Mouse (Mus musculus) limb, embryonic 12.5 days (tissue): ENCODE results near the gene Acer2. TPM values are rescaled to one million over a fixed set of nuclear protein-coding genes. Genes with fewer than 3 reads are reported as not detected.
A peak's percentile ranks its signal among the peaks of the same experiment; 100 is the strongest.
"Not testable (repeated sequence)": the region's sequence is repeated elsewhere in the genome, so short reads cannot be mapped to it uniquely, and the experiment has no call there.

ENCODE experiments used
- ATAC-seq: fragments of 200-750 bp; cut with Nextera tagmentation; 2 replicates; pipeline ENCODE4 v1.8.0; 2017; ENCODE audit warnings: low read depth, moderate TSS enrichment; ENCODE audit not compliant: insufficient number of reproducible peaks, insufficient read depth, low FRiP score, low TSS enrichment
- H3K27ac ChIP-seq: fragments of 300-500 bp; sonication (generic); 2 replicates; pipeline ENCODE4 v1.5.1; 2016; ENCODE audit warnings: mild to moderate bottlenecking, moderate library complexity
- H3K27me3 ChIP-seq: fragments of 300-500 bp; sonication (generic); 2 replicates; pipeline ENCODE4 v1.6.1; 2016; ENCODE audit warnings: mild to moderate bottlenecking, moderate library complexity
- H3K36me3 ChIP-seq: fragments of 300-500 bp; sonication (generic); 2 replicates; pipeline ENCODE4 v1.6.1; 2016; ENCODE audit warnings: mild to moderate bottlenecking, moderate library complexity
- H3K4me1 ChIP-seq: fragments of 300-500 bp; sonication (generic); replicated peaks from 2 replicates; pipeline ENCODE4 v1.6.1; 2016
- H3K4me2 ChIP-seq: fragments of 300-500 bp; sonication (generic); 2 replicates; pipeline ENCODE4 v1.6.1; 2016; ENCODE audit warnings: mild to moderate bottlenecking, moderate library complexity
- H3K4me3 ChIP-seq: fragments of 300-500 bp; sonication (generic); replicated peaks from 2 replicates; pipeline ENCODE4 v1.5.1; 2016; ENCODE audit warnings: mild to moderate bottlenecking
- H3K9ac ChIP-seq: fragments of 300-500 bp; sonication (generic); replicated peaks from 2 replicates; pipeline ENCODE4 v1.6.1; 2016; ENCODE audit warnings: mild to moderate bottlenecking, moderate library complexity
- H3K9me3 ChIP-seq: fragments of 300-500 bp; sonication (generic); 2 replicates; pipeline ENCODE4 v1.6.1; 2016; ENCODE audit warnings: mild to moderate bottlenecking, moderate library complexity
- WGBS: fragments of 180-500 bp; shearing (Covaris S2); methylation state at CpG from one replicate; pipeline ENCODE4 v1.1.7; 2016; 5-methylcytosine and 5-hydroxymethylcytosine counted together
- polyA plus RNA-seq: library from polyadenylated mRNA; unstranded; fragments of >200 nt; fragmentation: Nextera tagmentation; extraction: Ambion mirVana; gene quantifications from 2 replicates; pipeline ENCODE4 v1.2.1, GENCODE M21; 2016

The Acer2 gene
- polyA plus RNA-seq = 19.7 and 19.8 TPM in 2 replicates

DNA sequence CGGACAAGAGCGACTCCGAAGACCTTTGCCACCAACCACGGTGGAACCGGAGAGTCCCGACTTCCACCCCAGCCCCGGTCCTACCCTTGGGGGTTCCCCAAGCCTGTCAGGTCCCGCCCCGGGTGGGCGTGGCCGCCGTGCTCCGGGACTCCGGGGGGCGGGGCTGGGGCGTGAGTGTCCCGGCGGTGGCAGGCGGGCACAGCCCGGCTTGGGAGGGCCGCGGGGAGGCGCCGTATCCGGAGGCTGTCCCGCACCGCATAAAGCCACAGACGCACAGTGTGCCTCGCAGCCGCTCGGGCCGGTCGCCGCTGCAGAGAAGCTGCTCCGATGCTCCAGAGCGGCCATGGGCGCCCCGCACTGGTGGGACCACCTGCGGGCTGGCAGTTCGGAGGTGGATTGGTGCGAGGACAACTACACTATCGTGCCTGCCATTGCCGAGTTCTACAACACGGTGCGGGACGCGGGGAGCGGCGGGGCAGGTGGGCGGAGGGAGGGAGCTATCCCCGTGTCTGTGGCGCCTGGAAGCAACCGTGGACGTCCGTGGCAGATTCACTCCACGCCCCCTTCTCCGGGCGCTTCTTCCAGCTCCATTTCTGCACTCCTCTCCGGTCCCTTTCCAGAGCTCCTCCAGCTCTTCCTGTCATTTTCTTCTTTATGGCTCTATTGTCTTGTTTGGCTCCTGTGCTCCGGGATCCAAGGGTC, at the start of gene Acer2:
Gene Acer2 (plus strand): TSS at position 251 of the 702 bp plus-strand sequence.
- H3K27ac ChIP-seq = no peak within 1 kb of the TSS

GRCm38 (mm10) chr4:86825143-86825542, 49.1 kb upstream of the Acer2 start:
- Histone ChIP-seq H3K9me3 (no peaks in the 10 kb centered on the region), H3K36me3 (peaks cover 74% of the 10 kb centered on the region), H3K4me2 (no peak overlapping the region), H3K27me3 (no peaks in the 10 kb centered on the region), H3K4me1 (no peaks in the 10 kb centered on the region), H3K4me3 (no peak overlapping the region), H3K27ac (no peak overlapping the region), H3K9ac (no peak overlapping the region)
- 92% methylated on average over 7 of the region's 7 CpGs for WGBS
- no peak for ATAC-seq

More for the DNA sequence above, at the start of gene Acer2:
- Histone ChIP-seq H3K4me3 (peak within 1 kb of the TSS; percentile 68), H3K27me3 (peaks cover 20% of the 10 kb centered on the region), H3K4me1 (0 out of 2 replicates have a peak, but pooled peaks cover 6% of the 10 kb centered on the region), H3K9me3 (no peaks in the 10 kb centered on the region), H3K4me2 (peak within 1 kb of the TSS; percentile 96), H3K9ac (peak within 1 kb of the TSS; percentile 67), H3K36me3 (no peaks in the 10 kb centered on the region)
- WGBS = under 1% methylated on average over 60 of the region's 60 CpGs
- peak; percentile 90 for ATAC-seq

GRCm38 (mm10) chr4:86831896-86832295, 42.3 kb upstream of the Acer2 start:
- no peak for ATAC-seq
- Histone ChIP-seq H3K4me2 (no peak overlapping the region), H3K36me3 (peaks cover 66% of the 10 kb centered on the region), H3K4me1 (no peaks in the 10 kb centered on the region), H3K9me3 (no peaks in the 10 kb centered on the region), H3K27ac (no peak overlapping the region), H3K4me3 (no peak overlapping the region), H3K9ac (no peak overlapping the region), H3K27me3 (no peaks in the 10 kb centered on the region)
- 94% methylated on average over 2 of the region's 2 CpGs for WGBS

GRCm38 (mm10) chr4:86841141-86841540, 33.1 kb upstream of the Acer2 start:
- not testable (repeated sequence) for H3K4me2 ChIP-seq
- 98% methylated on average over 2 of the region's 2 CpGs for WGBS

DNA sequence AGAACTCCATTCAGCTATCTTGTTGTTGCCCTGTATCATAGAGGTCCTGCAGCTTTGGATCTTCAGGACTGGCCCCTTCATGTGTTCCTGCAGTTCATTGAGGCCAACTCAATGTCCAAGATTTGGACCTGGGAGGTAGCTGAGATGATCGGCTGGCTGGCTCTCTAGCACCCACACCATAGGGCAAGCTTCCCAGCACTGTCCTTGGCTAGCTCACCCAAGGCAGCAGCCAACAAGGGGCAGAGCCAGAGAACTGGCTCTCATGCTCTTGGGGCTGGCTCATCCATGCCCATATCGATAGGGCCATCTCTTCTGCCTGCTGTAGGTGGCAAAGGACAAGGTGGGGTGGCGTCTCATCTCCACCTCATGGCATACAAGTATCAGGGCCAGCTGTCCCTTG, 28.8 kb upstream of the Acer2 start:
- Histone ChIP-seq H3K4me1 (no peaks in the 10 kb centered on the region), H3K36me3 (peaks cover 67% of the 10 kb centered on the region), H3K27me3 (no peaks in the 10 kb centered on the region), H3K4me3 (no peak overlapping the region), H3K27ac (no peak overlapping the region), H3K4me2 (no peak overlapping the region), H3K9ac (no peak overlapping the region), H3K9me3 (no peaks in the 10 kb centered on the region)
- WGBS = 95% methylated on average over 3 of the region's 3 CpGs
- ATAC-seq = no peak

More at GRCm38 (mm10) chr4:86841141-86841540, 33.1 kb upstream of the Acer2 start:
- not testable (repeated sequence) for H3K9me3 ChIP-seq, ATAC-seq, H3K27me3 ChIP-seq, H3K4me1 ChIP-seq, H3K4me3 ChIP-seq, H3K27ac ChIP-seq, H3K9ac ChIP-seq
- peaks cover 76% of the 10 kb centered on the region for H3K36me3 ChIP-seq

DNA sequence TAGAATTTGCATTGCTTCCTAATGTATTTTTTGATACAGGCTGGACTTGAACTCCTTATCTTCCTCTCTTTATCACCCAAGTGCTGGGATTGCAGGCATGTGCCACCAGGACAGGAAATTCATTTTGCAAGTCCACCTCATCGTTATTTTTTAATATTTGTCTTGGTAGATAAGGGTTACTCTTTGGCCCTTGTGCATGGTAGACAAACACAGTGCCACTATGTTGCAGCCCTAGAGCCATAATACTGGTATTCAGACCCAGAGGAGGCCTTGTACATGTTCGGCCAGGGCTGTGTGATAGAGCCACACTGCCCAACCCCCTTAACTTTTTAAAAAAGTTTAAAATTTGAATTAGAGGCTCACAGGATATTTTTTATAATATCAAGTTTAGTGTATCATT, 26.9 kb upstream of the Acer2 start:
- Histone ChIP-seq H3K9ac (no peak overlapping the region), H3K4me3 (no peak overlapping the region), H3K4me2 (no peak overlapping the region), H3K36me3 (peaks cover 63% of the 10 kb centered on the region), H3K27me3 (no peaks in the 10 kb centered on the region), H3K9me3 (no peaks in the 10 kb centered on the region), H3K27ac (no peak overlapping the region), H3K4me1 (no peaks in the 10 kb centered on the region)
- 97% methylated on average over 2 of the region's 2 CpGs for WGBS
- no peak for ATAC-seq

DNA sequence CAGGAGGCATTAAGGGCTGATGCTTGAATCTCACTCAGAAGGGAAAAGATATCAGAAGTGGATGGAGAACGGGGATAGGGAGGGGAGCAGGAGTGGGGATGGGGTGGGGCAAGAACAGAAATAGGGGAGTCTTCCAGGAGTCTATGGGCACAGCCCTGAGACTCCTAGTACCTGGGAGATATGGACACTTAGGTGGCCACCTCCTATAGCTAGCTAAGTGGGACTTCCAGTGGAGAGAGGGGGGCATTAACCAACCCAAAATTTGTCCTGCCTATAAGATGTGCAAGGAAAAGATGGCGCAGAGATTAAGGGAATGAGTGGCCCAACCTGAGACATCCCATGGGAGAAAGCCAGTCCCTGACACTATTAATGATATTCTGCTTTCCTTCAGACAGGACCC, 22.9 kb upstream of the Acer2 start:
- no peaks in the 10 kb centered on the region for H3K27me3 ChIP-seq
- WGBS = 76% methylated on average over 2 of the region's 2 CpGs

GRCm38 (mm10) chr4:86852018-86852417, 22.2 kb upstream of the Acer2 start:
- Histone ChIP-seq H3K4me1 (0 out of 2 replicates have a peak, but pooled peaks cover 6% of the 10 kb centered on the region), H3K9me3 (0 out of 2 replicates have a peak, but pooled peaks cover 4% of the 10 kb centered on the region), H3K4me3 (no peak overlapping the region), H3K27ac (no peak overlapping the region), H3K36me3 (peaks cover 60% of the 10 kb centered on the region), H3K9ac (no peak overlapping the region), H3K4me2 (no peak overlapping the region), H3K27me3 (no peaks in the 10 kb centered on the region)
- ATAC-seq = no peak
- whole genome bisulfite sequencing = 72% methylated on average over 3 of the region's 3 CpGs

More for the DNA sequence above, 22.9 kb upstream of the Acer2 start:
- H3K4me1 ChIP-seq = 0 out of 2 replicates have a peak, but pooled peaks cover 6% of the 10 kb centered on the region
- no peak overlapping the region for H3K27ac ChIP-seq
- no peak overlapping the region for H3K9ac ChIP-seq
- ATAC-seq = no peak; the same call in 1 of the 2 replicates
- H3K36me3 ChIP-seq = peaks cover 64% of the 10 kb centered on the region
- H3K4me2 ChIP-seq = no peak overlapping the region
- H3K4me3 ChIP-seq = no peak overlapping the region
- H3K9me3 ChIP-seq = 0 out of 2 replicates have a peak, but pooled peaks cover 4% of the 10 kb centered on the region

- Histone ChIP-seq H3K36me3 (peaks cover 53% of the 10 kb centered on the region), H3K9ac (no peak overlapping the region), H3K4me1 (peaks cover 10% of the 10 kb centered on the region; the same call in 1 of the 2 replicates), H3K4me2 (no peak overlapping the region), H3K4me3 (no peak overlapping the region), H3K27me3 (no peaks in the 10 kb centered on the region), H3K9me3 (0 out of 2 replicates have a peak, but pooled peaks cover 4% of the 10 kb centered on the region), H3K27ac (no peak overlapping the region)
- 90% methylated on average over 4 of the region's 4 CpGs for WGBS
- no peak for ATAC-seq
These were observed 21.2 kb upstream of the Acer2 start for GRCm38 (mm10) chr4:86852813-86853590.

DNA sequence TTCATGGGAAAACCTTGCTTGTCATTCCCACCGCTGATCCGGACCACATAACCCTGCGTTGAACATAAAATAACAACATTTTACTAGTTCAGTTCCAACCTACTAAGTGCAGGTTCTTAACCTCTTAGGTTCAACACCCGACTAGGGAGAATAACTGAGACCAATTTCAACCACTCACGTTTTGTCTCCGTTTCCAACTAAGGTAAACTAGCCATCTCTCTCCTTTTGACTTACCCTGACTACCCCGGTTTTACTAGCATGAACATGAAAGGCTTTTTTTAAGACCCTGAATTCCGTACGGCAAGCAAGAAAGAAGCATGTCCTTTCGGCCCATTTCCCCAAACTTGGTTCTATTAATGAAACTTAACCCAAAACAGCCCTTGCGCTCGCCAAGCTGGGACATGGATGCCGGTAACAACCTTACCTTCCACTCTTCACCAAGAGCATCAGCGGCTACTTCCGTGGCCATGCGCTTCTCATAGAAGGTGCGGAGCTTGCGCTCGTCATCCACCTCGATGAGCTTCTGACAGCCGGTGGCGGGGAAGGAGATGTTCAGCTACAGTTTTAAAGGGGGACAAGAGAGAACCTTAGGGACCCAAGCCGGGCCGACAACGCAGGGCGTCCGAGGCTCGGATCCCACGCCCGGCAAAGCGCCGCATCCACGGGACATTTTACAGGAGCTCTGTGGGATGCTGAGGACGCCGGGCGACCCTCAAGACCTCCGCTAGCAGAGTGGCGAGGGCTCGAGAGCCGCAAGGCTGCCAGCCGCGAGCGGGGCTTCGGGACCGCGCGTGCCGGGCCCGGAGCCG, 17.7 kb upstream of the Acer2 start:
- H3K36me3 ChIP-seq = peaks cover 38% of the 10 kb centered on the region
- H3K4me3 ChIP-seq = peak overlapping the region; percentile 94
- H3K27ac ChIP-seq = peak overlapping the region; percentile 98
- H3K4me2 ChIP-seq = peak overlapping the region; percentile 83
- no peak for ATAC-seq
- 0 out of 2 replicates have a peak, but pooled peaks cover 4% of the 10 kb centered on the region for H3K9me3 ChIP-seq
- 2% methylated on average over 50 of the region's 50 CpGs for WGBS
- no peaks in the 10 kb centered on the region; the same call in 1 of the 2 replicates for H3K27me3 ChIP-seq
- peak overlapping the region; percentile 100 for H3K9ac ChIP-seq
- peaks cover 12% of the 10 kb centered on the region; the same call in 1 of the 2 replicates for H3K4me1 ChIP-seq
